Mouse (Mus musculus) limb, embryonic 12.5 days (tissue): ENCODE results near the gene Stx1b. TPM values are rescaled to one million over a fixed set of nuclear protein-coding genes. Genes with fewer than 3 reads are reported as not detected.
"Not testable (repeated sequence)": the region's sequence is repeated elsewhere in the genome, so short reads cannot be mapped to it uniquely, and the experiment has no call there.

ENCODE experiments used
- ATAC-seq: fragments of 200-750 bp; cut with Nextera tagmentation; 2 replicates; pipeline ENCODE4 v1.8.0; 2017; ENCODE audit warnings: low read depth, moderate TSS enrichment; ENCODE audit not compliant: insufficient number of reproducible peaks, insufficient read depth, low FRiP score, low TSS enrichment
- H3K27ac ChIP-seq: fragments of 300-500 bp; sonication (generic); 2 replicates; pipeline ENCODE4 v1.5.1; 2016; ENCODE audit warnings: mild to moderate bottlenecking, moderate library complexity
- H3K27me3 ChIP-seq: fragments of 300-500 bp; sonication (generic); 2 replicates; pipeline ENCODE4 v1.6.1; 2016; ENCODE audit warnings: mild to moderate bottlenecking, moderate library complexity
- H3K36me3 ChIP-seq: fragments of 300-500 bp; sonication (generic); 2 replicates; pipeline ENCODE4 v1.6.1; 2016; ENCODE audit warnings: mild to moderate bottlenecking, moderate library complexity
- H3K4me1 ChIP-seq: fragments of 300-500 bp; sonication (generic); replicated peaks from 2 replicates; pipeline ENCODE4 v1.6.1; 2016
- H3K4me2 ChIP-seq: fragments of 300-500 bp; sonication (generic); 2 replicates; pipeline ENCODE4 v1.6.1; 2016; ENCODE audit warnings: mild to moderate bottlenecking, moderate library complexity
- H3K4me3 ChIP-seq: fragments of 300-500 bp; sonication (generic); replicated peaks from 2 replicates; pipeline ENCODE4 v1.5.1; 2016; ENCODE audit warnings: mild to moderate bottlenecking
- H3K9ac ChIP-seq: fragments of 300-500 bp; sonication (generic); replicated peaks from 2 replicates; pipeline ENCODE4 v1.6.1; 2016; ENCODE audit warnings: mild to moderate bottlenecking, moderate library complexity
- H3K9me3 ChIP-seq: fragments of 300-500 bp; sonication (generic); 2 replicates; pipeline ENCODE4 v1.6.1; 2016; ENCODE audit warnings: mild to moderate bottlenecking, moderate library complexity
- WGBS: fragments of 180-500 bp; shearing (Covaris S2); methylation state at CpG from one replicate; pipeline ENCODE4 v1.1.7; 2016; 5-methylcytosine and 5-hydroxymethylcytosine counted together
- polyA plus RNA-seq: library from polyadenylated mRNA; unstranded; fragments of >200 nt; fragmentation: Nextera tagmentation; extraction: Ambion mirVana; gene quantifications from 2 replicates; pipeline ENCODE4 v1.2.1, GENCODE M21; 2016

Stx1b gene
- polyA plus RNA-seq, 1 experiment from 2014 or later = 8.4 TPM

DNA sequence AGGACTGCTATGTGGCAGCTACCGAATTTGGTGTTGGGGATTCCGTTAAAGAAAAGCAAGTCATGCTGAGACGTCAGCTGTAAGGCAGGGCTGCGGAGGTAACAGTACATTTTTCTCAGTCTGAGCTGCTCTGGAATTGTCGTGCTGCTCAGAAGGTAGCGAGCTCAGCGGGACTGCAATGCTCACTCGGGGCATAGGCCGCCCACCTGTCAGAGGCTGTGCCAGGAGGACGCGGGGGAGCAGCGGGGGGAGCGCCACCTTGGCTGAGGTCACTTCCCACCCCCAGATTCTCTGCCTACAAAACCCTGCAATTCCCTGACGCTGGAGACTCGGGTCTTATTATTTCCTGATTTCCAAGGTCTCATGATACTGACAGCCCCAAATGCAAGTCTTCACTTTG is 16.5 kb upstream of the Stx1b start:
- Histone ChIP-seq H3K4me2 (peak overlapping the region; percentile 94), H3K4me1 (peaks cover 8% of the 10 kb centered on the region), H3K9ac (peak overlapping the region; percentile 66), H3K36me3 (peaks cover 20% of the 10 kb centered on the region), H3K9me3 (no peaks in the 10 kb centered on the region), H3K27me3 (no peaks in the 10 kb centered on the region), H3K27ac (peak overlapping the region; percentile 87), H3K4me3 (peak overlapping the region; percentile 74)
- peak; percentile 29 for ATAC-seq
- 5% methylated on average over 15 of the region's 15 CpGs for WGBS

DNA sequence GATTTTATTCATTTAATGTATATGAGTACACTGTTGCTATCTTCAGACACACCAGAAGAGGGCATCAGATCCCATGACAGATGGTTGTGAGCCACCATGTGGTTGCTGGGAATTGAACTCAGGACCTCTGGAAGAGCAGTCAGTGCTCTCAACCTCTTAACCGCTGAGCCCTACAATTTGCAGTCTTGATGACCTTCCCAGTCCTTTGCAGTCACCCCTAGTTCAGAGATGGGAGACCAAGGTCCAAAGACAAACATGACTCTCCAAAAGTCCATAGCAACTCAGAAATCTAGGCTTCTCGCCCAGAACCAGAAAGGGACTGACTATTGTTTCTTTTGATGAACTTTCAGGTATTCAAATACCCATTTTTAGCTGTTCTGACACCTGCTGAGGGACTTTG is 15.7 kb upstream of the Stx1b start:
- ATAC-seq, H3K27ac ChIP-seq, H3K9me3 ChIP-seq, H3K27me3 ChIP-seq, H3K4me1 ChIP-seq, H3K9ac ChIP-seq, H3K4me3 ChIP-seq, H3K4me2 ChIP-seq: not testable (repeated sequence)
- H3K36me3 ChIP-seq = peaks cover 17% of the 10 kb centered on the region
- 87% methylated on average over 2 of the region's 2 CpGs for WGBS

DNA sequence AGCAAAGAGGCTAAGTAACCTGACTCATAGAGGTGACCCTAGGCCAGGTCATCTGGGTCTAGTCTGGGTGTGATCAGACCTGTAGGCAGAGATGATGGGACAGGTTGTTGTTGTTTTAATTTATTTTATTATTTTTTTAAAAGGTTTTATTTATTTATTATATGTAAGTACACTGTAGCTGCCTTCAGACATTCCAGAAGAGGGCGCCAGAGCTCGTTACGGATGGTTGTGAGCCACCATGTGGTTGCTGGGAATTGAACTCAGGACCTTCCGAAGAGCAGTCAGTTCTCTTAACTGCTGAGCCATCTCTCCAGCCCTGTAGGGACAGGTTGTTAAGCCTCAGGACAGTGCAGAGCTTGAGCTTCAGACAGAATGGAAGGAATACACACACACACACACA is 13.5 kb upstream of the Stx1b start:
- not testable (repeated sequence) for H3K36me3 ChIP-seq, H3K4me1 ChIP-seq, H3K27ac ChIP-seq, H3K4me2 ChIP-seq, H3K9ac ChIP-seq, ATAC-seq, H3K4me3 ChIP-seq, H3K27me3 ChIP-seq, H3K9me3 ChIP-seq
- WGBS = 79% methylated on average over 4 of the region's 4 CpGs

DNA sequence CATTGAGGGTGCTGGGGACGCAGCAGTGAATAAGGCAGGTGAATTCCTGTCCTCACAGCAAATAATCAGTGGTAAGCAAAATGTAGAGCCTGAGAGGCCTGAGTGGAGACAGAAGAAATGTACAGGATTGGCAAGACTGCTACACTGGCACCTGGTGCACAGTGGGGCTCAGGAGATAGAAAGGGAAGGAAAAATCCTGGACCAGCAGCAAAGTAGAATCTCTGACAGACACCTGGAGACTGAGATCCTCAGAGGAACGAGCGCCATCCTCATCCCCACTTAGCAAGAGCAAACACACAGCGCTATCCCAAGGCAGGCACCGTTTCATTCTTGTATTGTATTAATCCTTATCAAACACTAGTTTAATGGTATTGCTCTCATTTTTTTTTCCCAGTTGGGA is 13.1 kb upstream of the Stx1b start:
- 87% methylated on average over 5 of the region's 5 CpGs for WGBS
- no peak overlapping the region for H3K4me2 ChIP-seq
- ATAC-seq = no peak
- H3K27ac ChIP-seq = no peak overlapping the region
- no peaks in the 10 kb centered on the region for H3K27me3 ChIP-seq
- H3K9me3 ChIP-seq = no peaks in the 10 kb centered on the region
- no peak overlapping the region for H3K4me3 ChIP-seq
- H3K9ac ChIP-seq = no peak overlapping the region
- H3K36me3 ChIP-seq = no peaks in the 10 kb centered on the region
- H3K4me1 ChIP-seq = peaks cover 5% of the 10 kb centered on the region

DNA sequence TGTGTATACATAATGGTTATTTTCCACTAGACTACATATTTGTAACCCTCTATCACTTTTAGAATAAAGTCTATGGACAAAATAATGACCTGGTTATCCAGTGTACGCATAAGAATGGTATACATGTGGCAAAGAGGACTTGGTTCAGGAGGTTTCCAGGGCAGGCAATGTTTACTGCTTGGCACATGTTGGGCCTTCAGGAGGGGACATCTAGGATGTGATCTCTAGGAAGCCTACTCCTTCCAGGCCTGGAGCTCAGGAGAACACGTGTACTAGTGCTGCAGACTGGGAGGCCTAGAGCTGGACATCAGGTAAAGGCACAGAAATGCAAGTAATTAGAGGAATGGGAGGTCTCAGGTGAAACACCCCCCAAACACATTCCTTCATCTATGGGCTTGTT is 11.2 kb upstream of the Stx1b start:
- Histone ChIP-seq H3K4me2 (no peak overlapping the region), H3K27ac (no peak overlapping the region), H3K27me3 (no peaks in the 10 kb centered on the region), H3K36me3 (no peaks in the 10 kb centered on the region), H3K4me1 (no peaks in the 10 kb centered on the region), H3K9ac (no peak overlapping the region), H3K9me3 (no peaks in the 10 kb centered on the region), H3K4me3 (no peak overlapping the region)
- no peak for ATAC-seq
- WGBS = 80% methylated on average over 2 of the region's 2 CpGs

DNA sequence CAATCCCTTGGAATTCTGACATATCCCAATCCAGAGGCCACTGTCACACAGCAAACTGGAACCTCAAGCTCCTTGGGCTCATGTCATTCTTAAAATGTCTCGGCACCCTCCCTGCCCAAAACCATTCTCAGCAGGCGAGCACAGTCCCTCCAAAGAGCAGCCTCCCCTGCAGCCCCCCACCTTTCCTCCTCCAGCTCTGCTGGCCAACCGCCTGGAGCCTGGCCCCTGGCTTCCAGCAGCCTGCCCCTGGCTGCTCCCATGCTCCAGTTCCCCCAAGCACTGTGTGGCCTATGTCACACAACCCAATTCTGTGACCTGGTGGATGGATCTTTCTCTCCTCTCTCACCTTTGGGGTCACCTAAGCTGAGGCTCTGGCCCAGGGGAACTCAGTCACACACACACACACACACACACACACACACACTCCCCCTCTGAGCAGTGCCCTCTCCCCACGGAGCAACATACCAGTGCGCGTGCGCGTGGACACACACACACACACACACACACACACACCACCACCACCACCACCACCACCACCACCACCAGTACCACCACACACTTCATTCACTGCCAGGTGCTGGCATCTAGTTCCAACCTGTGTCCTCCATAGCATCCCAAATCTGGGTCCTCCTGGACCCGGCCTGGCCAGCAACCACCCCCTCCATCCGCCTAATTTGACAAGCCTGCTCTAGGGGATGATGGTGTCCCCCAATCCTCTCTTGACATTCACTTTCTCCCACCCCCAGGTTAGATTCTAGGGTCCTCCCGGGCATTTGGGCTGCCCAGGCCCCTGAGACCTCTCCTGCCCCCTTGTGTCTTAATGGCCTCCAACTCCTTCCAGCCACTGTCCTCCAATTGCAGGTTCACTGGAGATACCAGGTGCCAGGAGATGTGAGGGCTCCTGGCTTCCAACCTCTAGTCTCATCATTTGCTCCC is 845 bp downstream of the Stx1b start:
- H3K9me3 ChIP-seq = no peaks in the 10 kb centered on the region
- 68% methylated on average over 11 of the region's 11 CpGs for WGBS
- peak overlapping the region; percentile 73 for H3K4me3 ChIP-seq
- peak overlapping the region; percentile 82 for H3K27ac ChIP-seq
- peaks cover 31% of the 10 kb centered on the region for H3K4me1 ChIP-seq
- no peak; the same call in 1 of the 2 replicates for ATAC-seq
- no peaks in the 10 kb centered on the region for H3K27me3 ChIP-seq
- H3K36me3 ChIP-seq = no peaks in the 10 kb centered on the region
- H3K4me2 ChIP-seq = peak overlapping the region; percentile 78
- H3K9ac ChIP-seq = peak overlapping the region; percentile 87

DNA sequence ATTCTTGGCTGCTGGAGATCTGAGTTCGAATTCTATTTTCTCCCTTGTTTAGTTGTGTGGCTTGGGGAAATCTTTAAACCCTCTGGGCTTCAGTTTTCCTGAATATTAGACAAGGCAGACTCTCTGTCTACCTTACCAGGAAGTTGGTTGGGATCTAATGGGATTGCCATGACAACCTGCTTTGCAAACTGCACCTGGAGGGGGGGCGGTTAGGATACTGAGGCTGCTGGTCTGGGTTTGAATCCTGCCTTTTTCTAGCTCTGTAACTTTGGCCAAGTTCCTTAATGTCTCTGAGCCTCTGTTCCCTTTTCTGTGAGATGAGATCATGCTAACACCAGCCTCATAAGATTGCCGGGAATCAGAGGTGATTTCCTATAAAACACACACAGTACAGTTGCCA is 1.9 kb downstream of the Stx1b start:
- no peak for ATAC-seq
- 79% methylated on average over 3 of the region's 3 CpGs for WGBS

DNA sequence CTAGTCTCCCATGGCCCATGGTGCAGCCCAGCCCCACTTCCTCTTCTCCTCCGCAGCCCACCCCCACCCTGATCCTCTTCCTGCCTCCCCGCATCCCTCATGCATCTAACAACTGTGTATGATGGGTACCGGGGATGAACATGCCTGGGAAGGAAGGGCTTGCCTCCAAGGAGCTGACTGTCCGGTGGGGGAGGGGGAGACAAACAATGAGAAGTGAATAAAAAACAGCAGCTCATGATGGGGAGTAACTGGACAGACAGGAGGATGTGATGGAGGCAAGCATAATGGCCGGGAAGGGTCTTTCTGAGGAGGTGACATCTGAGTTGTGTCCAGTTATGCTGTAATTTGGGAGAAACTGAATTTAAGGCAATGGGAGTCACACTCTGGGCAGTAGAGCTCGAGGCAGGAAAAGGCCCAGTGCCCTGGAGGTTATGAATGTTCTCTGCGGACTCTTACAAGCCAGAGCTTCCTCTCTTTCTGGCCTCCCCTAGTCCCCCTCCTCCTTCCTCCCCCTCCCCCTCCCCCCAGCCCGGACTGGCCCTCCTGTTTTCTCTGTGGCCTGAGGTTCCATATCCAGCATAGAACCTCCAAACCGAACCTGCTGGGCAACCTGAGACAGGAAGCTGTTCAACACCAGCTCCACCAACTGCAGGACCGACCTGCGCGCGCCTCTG is 3.4 kb downstream of the Stx1b start:
- H3K9me3 ChIP-seq = no peaks in the 10 kb centered on the region
- no peak for ATAC-seq
- no peaks in the 10 kb centered on the region for H3K27me3 ChIP-seq
- H3K4me3 ChIP-seq = no peak overlapping the region
- peaks cover 31% of the 10 kb centered on the region for H3K4me1 ChIP-seq
- peaks cover 7% of the 10 kb centered on the region for H3K36me3 ChIP-seq
- H3K27ac ChIP-seq = no peak overlapping the region
- H3K4me2 ChIP-seq = no peak overlapping the region
- no peak overlapping the region; the same call in 1 of the 2 replicates for H3K9ac ChIP-seq
- 64% methylated on average over 13 of the region's 13 CpGs for whole genome bisulfite sequencing

More for the DNA sequence above, 1.9 kb downstream of the Stx1b start:
- H3K27ac ChIP-seq = no peak overlapping the region
- peaks cover 6% of the 10 kb centered on the region for H3K36me3 ChIP-seq
- peak overlapping the region; percentile 78; the same call in 1 of the 2 replicates for H3K4me2 ChIP-seq
- H3K9ac ChIP-seq = no peak overlapping the region
- H3K27me3 ChIP-seq = no peaks in the 10 kb centered on the region
- H3K4me1 ChIP-seq = peaks cover 31% of the 10 kb centered on the region
- H3K9me3 ChIP-seq = no peaks in the 10 kb centered on the region
- no peak overlapping the region for H3K4me3 ChIP-seq

DNA sequence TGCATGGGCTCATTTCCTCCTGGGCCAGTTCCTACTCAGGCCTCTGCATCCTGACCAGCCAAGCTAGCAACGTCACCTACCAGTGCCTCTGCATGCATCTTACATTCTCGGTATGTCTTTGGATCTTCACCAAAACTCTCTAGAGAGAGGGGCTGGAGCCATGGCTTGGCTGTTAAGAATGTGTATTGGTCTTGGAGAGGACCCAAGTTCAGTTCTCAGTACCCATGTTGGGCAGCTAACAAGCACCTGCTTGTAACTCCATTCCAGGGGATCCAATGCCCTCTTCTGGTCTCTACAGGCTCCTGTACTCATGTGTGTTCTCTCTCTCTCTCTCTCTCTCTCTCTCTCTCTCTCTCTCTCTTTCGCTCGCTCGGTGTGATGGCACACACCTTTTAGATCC is 6.6 kb downstream of the Stx1b start:
- Histone ChIP-seq H3K9ac (no peak overlapping the region), H3K4me1 (peaks cover 11% of the 10 kb centered on the region), H3K9me3 (no peaks in the 10 kb centered on the region), H3K4me3 (no peak overlapping the region), H3K4me2 (no peak overlapping the region), H3K27ac (no peak overlapping the region), H3K36me3 (peaks cover 34% of the 10 kb centered on the region), H3K27me3 (no peaks in the 10 kb centered on the region)
- ATAC-seq = no peak
- WGBS = 90% methylated on average over 5 of the region's 5 CpGs

DNA sequence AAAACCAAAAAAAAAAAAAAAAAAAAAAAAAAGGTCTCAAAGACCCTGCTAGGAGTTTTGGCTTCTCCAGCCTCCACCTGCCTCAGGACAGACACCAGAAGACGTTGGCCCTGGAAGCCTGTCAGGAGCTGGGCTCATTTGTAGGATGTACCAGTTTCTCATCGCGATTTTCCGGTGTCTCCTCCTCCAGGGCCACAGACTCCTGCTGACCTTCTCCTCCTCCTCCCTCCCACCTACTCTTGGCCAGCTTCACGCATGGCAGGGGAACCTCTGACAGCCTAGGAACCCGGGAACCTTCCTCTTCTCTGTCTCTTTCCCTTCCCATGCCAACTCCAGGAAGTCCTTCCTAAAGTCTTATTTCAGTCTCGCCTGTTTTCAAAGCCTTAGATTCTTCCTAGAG is 7.3 kb downstream of the Stx1b start:
- Histone ChIP-seq H3K36me3 (peaks cover 41% of the 10 kb centered on the region), H3K4me2 (no peak overlapping the region), H3K9ac (no peak overlapping the region), H3K4me3 (no peak overlapping the region), H3K27me3 (no peaks in the 10 kb centered on the region), H3K4me1 (peaks cover 4% of the 10 kb centered on the region), H3K27ac (no peak overlapping the region), H3K9me3 (no peaks in the 10 kb centered on the region)
- ATAC-seq = no peak
- 80% methylated on average over 7 of the region's 7 CpGs for whole genome bisulfite sequencing

DNA sequence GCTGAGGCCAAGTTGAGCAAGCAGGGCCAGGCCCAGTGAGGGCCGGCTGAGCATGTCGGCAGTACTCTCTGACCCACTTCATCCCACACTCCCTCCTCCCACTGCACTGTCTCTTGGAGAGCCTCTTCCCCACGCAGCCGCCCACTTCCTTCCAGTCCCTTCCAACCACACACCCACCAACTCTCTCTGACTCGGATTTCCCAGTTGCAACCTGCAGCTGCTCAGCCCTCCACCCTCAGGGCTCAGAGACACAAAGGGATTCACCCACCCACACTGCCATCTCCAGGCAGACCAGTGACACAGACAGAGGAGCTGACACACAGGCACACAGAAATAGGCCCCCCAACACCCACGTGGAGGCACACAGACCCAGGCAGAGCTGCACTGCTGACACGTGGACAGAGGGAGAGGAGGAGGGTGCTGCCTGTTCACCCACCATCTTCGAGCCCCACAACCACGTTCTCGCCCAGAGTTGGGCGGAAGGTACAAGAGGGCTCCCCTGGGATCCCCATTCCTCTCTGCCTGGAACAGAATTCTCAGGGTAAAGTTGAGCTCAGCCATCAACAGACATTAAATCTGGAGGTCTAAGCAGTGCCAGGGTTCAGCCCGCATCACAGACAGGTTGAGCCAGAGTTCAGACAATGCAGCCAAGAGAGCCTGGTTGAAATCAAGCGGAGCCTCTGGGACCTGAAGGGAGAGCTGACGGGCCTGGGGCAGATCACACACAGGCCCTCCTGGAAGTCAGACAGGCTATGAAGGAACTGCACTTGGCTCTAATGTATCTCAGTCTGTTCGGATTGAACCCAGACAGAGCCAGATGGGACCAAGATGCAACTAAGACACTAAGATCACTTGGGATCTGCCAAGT is 8.2 kb downstream of the Stx1b start:
- H3K27me3 ChIP-seq = no peaks in the 10 kb centered on the region
- H3K9ac ChIP-seq = no peak overlapping the region
- ATAC-seq = no peak
- peaks cover 50% of the 10 kb centered on the region for H3K36me3 ChIP-seq
- H3K9me3 ChIP-seq = no peaks in the 10 kb centered on the region
- H3K4me3 ChIP-seq = no peak overlapping the region
- H3K27ac ChIP-seq = no peak overlapping the region
- no peaks in the 10 kb centered on the region; the same call in 1 of the 2 replicates for H3K4me1 ChIP-seq
- H3K4me2 ChIP-seq = no peak overlapping the region
- 69% methylated on average over 15 of the region's 15 CpGs for WGBS
